Mouse (Mus musculus) urinary bladder, adult 2 months (tissue): ENCODE results near the gene Acvr2a. TPM values are rescaled to one million over a fixed set of nuclear protein-coding genes. Genes with fewer than 3 reads are reported as not detected.
A peak's percentile ranks its signal among the peaks of the same experiment; 100 is the strongest.
"Not testable (repeated sequence)": the region's sequence is repeated elsewhere in the genome, so short reads cannot be mapped to it uniquely, and the experiment has no call there.

Experiments used
- DNase-seq: peaks from one replicate; pipeline ENCODE4 v3.0.0; 2022; ENCODE audit warnings: low spot score
- polyA plus RNA-seq: library from polyadenylated mRNA; depleted of rRNA; stranded (reverse); fragments of >200 nt; gene quantifications from 2 replicates; pipeline ENCODE4 v1.2.3, GENCODE M21; 2012; rRNA removed

Acvr2a gene
- polyA plus RNA-seq = 8.1 and 9.4 TPM in 2 replicates

GRCm38 (mm10) chr2:48813371-48814222, at the start of gene Acvr2a:
Gene Acvr2a, plus strand, starts transcription at chr2:48814109.
- DNase-seq = peak; percentile 97

DNA sequence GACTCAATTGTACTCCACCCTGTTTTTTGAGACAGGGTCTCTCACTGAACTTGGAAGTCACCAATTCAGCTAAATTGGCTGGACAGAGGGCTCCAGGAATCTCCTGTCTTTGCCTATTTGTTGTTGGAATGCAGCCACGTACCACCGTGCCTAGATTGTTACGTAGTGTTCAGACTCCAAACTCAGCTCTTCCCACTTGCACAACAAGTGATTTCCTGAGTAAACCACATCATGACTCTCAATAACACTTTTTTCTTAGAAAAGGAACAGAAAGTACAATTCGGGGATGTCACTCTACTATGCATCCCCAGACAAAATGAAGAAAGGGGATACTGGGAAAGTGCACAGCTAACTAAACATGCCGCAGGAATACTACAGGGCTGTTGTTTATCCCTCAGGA, 47.4 kb upstream of the Acvr2a start:
- no peak for DNase-seq

GRCm38 (mm10) chr2:48767778-48768177, 46.1 kb upstream of the Acvr2a start:
- DNase-seq = no peak

GRCm38 (mm10) chr2:48768219-48768618, 45.7 kb upstream of the Acvr2a start:
- DNase-seq = no peak

GRCm38 (mm10) chr2:48770100-48770499, 43.8 kb upstream of the Acvr2a start:
- DNase-seq = no peak

GRCm38 (mm10) chr2:48770634-48771033, 43.3 kb upstream of the Acvr2a start:
- DNase-seq = no peak

GRCm38 (mm10) chr2:48775281-48775680, 38.6 kb upstream of the Acvr2a start:
- DNase-seq = no peak

- no peak for DNase-seq
These were observed 25.0 kb upstream of the Acvr2a start for GRCm38 (mm10) chr2:48788901-48789300.

- peak; percentile 33 for DNase-seq
These were observed 522 bp downstream of the Acvr2a start for GRCm38 (mm10) chr2:48814223-48815038.

DNA sequence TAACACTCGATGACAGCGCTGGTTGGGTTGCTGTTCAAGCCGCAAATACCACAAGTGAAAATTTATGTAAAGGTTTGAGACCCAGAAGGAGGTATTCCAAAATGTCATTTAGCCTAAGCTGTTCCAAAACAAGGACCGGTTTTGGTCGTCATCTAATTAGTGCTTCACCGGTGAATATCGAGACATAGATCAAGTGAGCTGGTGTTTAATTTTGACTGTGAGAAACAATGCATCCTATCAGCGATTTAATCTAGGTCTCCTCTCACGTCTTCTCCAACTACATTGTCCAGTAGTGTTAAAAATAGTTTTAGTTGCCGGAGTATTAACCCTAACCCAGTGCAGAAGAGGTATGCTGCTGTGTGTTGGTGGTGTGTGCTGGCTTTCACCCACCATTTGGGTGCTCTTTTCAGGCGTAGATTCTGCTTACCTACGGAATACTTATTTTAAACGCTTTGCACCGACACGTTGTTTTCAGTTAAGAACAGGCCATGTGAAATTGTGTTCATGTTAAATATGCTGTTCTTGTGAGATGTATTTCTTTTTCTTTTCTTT, 1.2 kb downstream of the Acvr2a start:
- no peak for DNase-seq

DNA sequence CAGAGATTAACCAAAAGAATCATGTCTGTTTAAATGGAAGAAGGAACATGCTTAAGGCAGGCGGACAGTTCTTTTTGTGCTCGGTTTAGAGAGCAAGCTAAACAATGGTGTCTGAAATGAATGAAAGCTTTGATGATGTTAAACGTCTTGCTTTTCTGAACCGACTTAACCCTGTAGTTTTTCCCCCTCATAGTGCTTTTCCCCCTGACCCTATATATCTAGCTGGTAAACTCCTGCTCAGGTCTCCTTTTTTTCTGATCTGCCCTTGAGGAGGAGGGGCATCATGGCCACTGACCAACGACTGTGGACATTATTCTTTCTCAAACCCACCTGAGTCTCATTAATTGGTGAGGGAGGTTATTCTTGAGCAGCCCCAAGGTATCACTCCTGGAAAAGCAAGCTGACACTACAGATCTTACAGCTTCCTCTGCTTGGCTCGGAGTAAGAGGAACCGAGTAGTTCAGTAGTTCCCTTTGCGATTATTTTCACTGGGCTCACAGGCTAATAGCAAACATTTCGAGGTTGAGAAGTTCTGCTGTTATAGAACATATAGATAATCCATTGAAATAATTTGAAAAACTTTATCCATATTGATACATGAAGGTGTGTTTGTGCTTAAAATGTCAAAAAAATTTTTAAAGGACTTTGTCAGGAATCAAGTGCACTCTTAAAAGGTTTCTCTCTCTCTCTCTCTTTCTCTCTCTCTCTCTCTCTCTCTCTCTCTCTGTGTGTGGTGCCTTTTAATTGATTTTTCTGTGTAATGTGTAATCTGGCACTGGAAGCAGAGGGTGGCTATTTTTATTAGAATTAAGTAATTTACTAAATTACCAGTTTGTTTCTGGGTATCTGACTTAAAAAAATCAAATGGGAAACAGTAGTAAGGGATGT, 2.5 kb downstream of the Acvr2a start:
- no peak for DNase-seq

DNA sequence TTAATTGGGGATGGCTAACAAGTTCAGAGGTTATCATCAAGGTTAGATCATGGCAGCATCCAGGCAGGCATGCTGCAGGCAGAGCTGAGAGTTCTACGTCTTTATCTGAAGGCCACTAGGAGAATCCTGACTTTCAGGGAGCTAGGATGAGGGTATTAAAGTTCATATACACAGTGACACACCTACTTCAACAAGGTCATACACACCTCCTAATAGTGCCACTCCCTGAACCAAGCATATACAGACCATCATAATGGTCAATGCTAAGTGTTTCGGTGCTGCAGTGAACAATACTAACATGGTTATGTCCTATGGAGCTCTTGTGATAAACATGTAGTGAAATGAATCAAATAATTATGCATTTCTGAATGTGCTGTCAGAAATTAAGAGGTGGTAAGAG, 12.0 kb downstream of the Acvr2a start:
- DNase-seq = no peak

- no peak for DNase-seq
These were observed 12.5 kb downstream of the Acvr2a start for GRCm38 (mm10) chr2:48826380-48826779.

GRCm38 (mm10) chr2:48830492-48830891, 16.6 kb downstream of the Acvr2a start:
- DNase-seq = no peak

GRCm38 (mm10) chr2:48832305-48832704, 18.4 kb downstream of the Acvr2a start:
- no peak for DNase-seq

DNA sequence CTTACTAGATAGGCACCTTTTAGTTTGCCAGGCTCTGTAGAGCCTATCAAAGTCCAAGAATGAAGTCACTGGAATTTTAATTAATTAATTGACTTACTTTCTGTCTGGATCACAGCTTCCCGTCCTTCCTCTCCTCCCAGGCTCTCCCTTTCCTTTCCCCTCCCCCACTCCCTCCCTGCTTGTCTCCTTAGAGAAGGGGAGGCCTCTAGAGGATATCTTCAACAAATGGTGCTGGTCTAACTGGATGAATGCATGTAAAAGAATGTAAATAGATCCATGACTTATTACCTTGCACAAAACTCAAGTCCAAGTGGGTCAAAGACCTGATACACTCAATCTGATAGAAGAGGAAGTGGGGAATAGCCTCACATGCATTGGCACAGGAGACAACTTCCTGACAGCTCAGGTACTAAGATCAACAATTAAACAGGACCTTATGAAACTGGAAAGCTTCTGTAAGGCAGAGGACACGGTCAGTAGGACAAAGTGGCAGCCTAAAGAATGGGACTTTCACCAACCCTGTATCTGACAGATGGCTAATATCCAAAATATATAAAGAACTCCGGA, 20.1 kb downstream of the Acvr2a start:
- DNase-seq = no peak

DNA sequence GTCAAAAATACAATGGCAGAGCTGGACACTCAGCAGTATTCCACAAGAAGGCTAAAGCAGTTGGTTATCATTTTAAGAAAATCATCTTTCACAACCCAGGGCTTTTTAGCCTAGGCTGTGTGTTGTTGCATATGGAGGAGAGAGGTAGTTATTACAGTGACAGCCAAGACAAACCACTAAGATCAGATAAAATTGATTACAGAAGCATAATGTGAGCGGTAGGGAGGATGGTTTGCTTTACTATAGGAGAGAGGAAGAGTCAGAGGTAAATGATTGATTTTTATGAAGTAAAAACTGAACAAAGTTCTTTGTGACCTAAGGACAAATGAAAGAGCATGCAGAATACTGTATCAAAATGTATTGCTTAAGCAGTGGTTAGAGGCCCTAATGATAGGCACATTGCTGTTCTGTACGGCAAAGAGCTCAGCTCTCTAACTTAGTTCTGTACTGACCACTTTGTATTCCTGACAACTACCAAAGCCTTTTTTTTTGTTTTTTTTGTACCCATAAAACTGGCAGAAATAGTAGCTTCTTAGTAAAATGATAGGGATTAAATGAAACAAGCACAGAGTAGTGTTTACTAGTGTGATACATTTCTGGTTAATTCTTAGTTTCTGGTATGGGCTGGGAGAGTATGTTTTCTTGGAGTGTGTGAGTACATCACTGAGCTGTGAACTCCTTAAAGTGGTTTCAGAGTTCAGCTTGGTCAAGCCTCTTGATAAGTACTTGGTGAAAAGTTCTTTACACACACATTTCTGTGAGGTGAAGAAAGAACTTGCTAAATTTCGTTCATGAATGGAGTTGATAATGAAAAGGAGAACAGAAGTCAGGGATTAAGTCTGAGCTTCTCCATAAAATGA, 27.9 kb downstream of the Acvr2a start:
- DNase-seq = no peak

DNA sequence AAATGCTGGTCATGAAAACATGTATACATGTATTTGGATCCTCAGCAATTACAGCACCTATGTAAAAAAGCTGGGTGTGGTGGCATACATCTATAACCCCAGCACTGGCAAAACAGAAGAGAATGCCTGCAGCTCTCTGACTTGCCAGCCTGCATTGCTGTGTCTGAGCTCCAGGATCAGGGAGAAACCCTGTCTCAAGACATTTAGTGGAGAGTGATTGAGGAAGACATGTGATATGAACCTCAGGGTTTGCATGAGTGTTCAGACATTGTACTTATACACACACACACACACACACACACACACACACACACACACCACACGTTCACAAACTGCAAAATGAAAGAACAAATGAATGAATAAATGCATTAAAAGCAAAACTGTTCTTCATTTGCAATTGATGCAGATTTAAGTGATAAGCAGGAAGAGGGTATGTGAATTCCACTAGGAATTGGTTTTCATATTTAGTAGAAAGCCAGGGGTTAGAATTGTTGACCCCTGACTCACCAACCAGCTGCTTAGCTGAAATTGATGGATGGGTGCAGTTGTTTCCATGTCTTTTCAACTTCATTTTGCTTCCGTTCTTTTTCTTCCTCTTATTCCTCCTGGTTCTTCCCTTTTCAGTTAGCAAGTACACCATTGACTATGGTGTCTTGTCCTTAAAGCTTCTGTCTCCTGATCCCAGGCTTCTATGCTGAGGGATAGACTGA, 32.9 kb downstream of the Acvr2a start:
- no peak for DNase-seq

DNA sequence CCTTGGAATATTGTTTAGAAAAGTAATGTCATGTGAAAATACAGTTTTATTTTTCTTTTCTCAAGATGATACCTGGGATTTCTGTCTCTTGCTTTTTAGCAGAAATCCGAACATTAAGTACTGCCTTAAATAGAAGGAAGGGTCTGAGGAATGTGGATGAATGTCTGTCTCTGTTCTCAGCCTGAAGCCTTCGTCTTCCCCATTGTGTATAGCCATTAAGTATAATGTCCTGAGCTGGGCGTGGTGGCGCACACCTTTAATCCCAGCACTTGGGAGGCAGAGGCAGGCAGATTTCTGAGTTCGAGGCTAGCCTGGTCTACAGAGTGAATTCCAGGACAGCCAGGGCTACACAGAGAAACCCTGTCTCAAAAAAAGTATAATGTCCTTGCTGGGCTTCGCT, 51.7 kb downstream of the Acvr2a start:
- DNase-seq = not testable (repeated sequence)
